Mouse (Mus musculus): Measurements from ENCODE around the gene Dpy30.

DNA sequence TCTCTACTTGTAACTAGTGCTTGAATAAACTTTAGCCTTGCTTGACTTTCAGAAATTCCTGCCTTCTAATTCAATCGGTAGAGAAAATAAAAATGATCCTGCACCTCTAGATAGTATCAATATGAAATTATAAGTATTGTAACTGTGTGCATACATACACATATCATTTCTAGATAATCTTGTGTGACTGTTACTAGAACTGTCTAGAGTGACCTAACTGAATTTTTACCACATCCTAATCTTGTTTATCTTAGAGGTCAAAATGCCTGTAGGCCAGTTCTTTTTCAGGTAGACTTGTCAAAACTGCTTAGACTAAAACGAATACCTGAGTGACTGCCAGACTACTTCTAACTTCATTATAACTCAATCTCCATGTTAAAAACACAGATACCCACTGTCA is 53.5 kb downstream of the Dpy30 start:
- TF ChIP-seq POLR2A (IDR thresholded peaks at IDR 0.05; ENCODE audit: low read depth, low read length), result no peak
- no peak for TF ChIP-seq CTCF (conservative IDR thresholded peaks at IDR 0.05; ENCODE audit: insufficient read depth, insufficient read length, low read depth, low read length)
